Mouse (Mus musculus) brain, embryonic 18.5 days (tissue): ENCODE measurements around the gene Eef1akmt1.
A peak's percentile ranks its signal among the peaks of the same experiment; 100 is the strongest.

Source experiments
- DNase-seq: peaks from one replicate; pipeline ENCODE4 v3.0.0-alpha.2; 2012; ENCODE audit warnings: low read depth, low spot score

Eef1akmt1 gene

DNA sequence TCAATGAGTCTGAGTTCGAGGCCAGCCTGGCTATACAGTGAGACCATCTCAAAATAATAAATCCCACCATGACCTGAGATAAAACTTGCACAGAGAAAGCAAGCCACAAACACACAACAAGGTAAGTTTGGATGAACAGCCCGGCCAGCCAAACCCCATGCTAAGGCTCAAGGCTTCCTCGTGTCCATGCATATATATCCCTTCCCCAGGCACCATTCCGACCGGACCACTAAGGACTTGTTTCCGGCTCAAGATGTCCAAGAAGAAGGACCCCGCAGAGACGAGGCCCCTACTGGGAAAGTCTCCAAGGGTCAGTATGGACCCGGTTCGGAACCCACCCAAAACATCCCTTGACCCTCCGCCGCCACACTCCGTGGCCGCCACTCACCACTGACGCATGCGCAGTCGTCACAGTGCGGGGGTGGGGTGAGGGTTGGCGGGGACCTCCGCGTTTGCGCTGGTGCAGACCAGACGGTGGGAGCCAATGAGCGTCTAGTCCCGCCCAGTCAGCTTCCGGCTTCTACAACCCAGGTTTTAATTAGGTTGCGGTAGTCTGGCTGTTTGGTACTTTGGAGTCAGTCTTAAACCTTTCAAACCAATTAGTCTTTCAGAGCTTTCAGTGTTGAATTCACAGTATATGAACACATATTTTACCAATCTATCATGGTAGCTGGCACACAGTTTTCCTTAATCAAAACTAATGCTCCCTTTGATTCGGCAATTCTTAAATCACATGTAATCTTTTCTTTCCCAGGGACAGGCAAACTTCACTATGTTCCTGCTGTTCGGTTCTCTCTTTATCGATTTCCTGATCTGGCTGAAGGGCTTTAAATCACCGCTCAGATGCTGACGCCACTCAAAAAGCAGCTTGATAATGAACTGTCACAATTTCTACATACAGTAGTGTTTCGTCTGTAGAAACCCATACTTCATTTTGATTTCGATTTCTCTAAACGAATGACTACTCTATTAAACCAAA is at the start of gene Eef1akmt1:
Gene Eef1akmt1 (minus strand): TSS at position 458 of the 979 bp plus-strand sequence.
- peak; percentile 87 for DNase-seq

DNA sequence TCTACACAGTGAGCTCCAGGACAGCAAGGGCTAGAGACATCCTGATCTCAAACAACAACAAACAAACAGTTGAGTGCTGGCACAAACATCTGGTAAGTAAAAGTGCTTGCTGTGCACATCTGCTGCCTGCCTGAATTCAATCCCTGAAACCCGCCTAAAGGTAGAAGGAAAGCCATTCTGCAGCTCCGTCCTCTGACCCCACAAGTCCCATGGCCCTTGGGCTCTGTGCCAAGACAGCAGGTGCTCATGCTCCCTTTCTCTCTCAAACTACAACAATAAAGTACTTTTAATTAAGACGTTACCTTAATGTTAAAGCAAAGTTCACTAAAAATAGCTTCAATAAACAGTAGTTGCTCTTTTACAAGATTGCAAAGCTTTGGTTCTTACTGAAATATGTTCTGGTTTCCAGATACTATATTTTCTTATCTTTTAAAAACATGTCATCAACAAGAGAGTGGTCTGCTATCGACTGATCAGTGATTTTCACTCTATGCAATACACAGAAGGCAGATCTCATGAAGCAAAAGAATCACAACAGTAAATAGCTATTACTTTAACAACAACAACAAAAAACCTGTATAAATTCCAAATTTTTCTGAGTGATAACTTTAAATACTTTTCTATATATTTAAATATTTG is 49.3 kb upstream of the Eef1akmt1 start:
- DNase-seq: no peak

DNA sequence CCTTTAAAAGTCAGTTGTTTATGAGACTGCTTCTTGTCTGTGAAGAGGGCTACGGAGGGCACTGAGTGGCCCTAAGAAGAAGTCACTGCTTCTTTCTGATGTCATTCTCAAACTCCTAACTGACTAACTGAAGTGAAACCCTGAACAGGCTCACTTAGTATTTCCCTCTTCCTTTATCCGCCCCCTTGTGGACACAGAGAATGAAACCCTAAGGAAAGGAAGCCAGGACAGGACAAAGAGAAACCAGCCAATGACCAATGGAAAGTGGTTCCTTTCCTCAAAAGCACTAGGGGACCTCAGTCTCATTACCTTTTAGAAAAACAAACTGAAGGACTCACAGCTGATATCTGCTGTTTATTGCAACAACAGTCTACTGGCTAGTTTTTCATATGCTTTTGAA is 48.1 kb upstream of the Eef1akmt1 start:
- no peak for DNase-seq

DNA sequence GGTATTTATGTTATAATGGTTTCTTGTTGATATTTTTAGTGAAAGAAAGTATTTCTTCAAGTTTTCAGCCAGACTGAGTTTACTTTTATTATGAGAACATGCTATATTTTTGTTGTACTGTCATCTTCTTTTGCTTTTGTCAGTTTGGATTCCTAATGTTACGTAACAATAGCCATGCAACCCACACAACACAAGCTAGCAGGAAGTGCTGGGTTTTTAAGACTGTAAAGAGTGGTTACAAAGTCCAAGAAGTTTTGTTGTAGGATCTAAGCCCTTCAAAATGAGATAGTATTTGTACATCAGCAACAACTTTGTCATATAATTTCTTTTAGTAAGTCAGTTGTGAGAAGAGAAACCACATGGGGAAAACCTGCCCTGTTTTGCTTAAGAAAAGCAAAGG is 46.3 kb upstream of the Eef1akmt1 start:
- DNase-seq: no peak

DNA sequence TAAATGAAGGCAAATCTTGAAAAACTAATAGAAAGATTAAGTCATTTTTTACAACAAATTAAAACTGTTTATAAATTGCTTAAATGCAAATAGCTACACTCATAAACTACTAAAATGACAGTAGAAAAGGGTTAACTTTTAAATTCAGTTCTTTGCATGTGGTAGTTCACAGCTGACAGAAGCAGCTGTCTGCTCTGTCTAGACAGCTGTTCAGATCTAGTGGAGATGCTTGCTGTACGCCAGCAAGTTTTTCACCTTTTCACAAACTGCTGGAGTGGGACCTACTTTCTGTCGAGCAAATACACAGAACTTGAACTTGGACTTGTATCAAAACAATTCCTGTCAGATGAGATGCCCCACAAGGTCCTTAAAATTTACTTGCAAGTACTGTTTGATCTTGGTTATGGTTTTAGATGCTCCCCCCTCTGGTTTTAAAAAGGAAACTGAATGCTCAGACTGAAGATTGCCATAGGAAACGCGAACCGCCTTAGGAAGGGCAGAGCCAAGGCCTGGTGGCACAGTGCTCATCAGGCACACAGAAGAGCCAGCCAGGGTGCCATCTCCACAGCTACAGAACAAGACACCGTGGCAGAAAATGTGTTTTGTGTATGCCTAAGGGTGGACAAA is 45.0 kb upstream of the Eef1akmt1 start:
- no peak for DNase-seq

DNA sequence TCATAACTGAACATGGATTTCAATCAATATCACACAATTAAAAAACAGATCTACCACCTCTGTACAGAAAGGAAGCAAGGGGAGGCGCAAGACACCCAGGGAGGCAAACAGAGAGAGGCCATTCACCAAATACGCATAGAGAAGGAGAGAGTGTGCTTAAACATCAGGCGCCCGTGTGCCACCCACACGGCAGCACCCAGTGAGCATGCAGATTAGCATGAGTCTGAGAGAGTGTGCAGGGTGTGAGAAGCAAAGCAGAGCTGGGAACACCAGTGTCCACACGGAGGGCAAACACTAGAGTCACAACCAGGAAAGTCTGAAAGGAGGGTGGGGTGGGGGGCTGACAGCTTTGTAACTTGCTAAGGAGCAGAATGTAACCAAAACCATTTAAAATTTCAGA is 44.4 kb upstream of the Eef1akmt1 start:
- no peak for DNase-seq

DNA sequence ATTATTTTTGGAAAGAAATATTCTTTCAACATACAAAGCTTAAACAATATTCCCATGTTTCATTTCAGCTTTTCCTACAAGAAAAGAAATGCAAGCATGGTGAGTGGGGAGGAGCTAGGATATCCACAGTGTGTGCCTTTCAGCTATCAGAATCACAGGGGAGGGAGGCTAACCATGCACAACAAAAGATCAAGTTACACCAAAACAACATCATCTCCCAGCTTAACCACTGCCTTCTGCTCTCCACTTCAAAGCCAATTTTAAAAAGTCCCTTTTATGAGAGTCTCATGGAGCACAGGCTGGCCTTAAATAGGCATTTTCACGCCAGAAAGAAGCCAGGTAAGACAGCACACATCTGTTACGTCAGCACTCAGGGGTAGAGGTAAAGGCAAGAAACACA is 39.6 kb upstream of the Eef1akmt1 start:
- DNase-seq: no peak

DNA sequence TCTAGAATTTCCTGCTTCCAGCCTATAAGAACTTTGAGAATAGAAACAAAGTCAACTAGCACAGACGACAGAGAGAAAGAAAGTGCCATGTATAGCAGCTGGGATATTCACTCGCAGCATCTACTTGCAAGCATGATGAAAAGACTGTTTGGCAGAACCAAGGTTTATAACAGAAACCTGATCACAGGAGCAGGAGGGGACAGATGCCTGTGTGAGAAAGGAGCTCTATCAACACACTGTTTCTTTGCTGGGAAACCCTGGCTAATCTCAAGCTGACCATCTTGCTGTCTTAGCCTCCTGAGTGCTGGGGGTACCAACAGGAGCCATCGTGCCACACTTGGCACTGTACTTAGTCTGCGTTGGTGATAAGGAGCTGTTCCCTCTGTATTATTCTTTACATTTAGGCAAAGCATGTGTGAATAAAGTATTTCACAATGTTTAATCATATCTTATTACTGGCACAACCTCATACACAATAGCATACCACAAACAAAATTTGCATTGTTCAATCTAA is 38.5 kb upstream of the Eef1akmt1 start:
- no peak for DNase-seq

DNA sequence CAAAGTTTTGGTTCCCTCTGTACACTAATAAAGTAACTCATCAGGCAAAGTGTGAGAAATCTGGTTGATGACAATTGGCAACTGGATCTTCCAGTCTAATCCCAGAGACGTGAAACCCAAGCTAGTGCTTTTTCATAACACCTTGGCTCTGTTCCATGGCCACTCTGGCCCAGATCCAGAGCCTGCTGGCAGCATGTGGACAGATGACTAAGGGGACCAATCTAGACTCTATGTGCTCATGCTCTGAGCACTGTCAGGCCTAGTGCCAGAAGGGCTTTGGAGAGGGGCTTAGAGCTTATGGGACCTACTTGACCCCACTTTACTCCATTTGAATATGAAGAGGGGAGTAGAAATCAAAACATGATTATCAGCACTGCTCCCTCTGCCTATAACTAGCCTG is 36.1 kb upstream of the Eef1akmt1 start:
- peak; percentile 40 for DNase-seq

DNA sequence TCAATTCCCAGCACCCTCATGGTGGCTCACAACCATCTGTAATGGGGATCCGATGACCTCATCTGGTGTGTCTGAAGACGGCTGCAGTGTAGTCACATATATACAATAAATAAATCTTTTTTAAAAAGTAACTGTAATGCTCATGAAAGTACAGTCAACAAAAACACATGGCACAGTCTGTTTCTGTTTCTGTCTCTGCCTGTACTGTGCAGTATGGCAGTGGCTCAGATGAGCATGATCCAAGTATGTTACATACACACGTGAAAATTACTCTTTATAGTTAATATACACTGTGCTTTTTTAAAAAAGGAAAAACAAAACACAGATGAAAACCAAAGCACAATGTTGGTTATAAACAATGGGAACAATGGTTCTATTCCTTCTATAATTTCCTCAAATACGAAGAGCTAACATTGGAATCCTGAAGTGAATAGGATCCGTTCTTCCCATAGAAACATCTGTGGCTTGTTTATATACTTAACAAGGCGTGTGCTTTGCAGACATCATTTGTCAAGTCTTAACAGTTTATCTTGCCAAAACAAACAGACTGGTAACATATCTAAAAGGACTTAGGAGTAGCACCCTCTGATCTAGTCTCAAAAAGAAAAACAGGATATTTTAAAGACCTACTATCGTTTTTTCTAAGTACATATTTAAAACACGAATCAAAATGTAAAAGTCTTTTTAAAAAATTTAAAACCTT is 35.4 kb upstream of the Eef1akmt1 start:
- no peak for DNase-seq

DNA sequence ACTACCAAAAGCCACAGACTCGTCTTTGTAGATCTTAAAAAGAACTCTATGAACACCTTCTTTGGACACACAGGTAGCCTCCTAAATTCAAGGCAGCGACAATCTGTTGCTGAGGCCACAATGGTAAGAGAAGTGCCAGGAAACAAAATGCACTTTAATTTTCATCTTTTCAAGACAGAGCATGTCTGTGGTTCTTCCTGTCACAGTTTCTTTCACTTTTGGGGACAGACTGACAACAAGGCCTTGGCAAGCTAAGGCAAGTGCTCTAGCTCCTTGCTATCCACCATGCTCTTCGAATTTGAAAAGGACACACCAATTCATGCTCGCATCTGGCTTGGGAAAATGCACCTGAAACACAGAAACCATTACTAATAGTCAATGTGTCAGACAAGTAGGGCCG is 21.9 kb upstream of the Eef1akmt1 start:
- no peak for DNase-seq

DNA sequence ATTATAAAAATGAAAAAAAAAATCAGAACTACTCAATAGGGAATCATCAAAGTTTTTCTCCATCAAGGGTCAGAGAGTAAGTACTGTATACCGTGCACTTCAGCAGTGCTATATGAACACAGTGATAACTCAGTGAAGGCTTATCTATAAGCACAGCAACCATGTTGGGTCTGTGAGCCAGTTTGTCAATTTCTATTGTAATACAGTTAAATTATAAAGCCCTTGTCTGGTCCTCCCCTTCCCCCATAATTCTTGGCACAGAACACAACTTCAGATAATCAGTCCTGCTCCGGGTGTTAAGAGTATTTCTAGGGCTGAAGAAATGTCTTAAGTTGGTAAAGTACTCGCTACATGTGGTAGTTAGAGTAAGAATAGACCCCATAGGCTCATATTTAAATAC is 20.4 kb upstream of the Eef1akmt1 start:
- no peak for DNase-seq

DNA sequence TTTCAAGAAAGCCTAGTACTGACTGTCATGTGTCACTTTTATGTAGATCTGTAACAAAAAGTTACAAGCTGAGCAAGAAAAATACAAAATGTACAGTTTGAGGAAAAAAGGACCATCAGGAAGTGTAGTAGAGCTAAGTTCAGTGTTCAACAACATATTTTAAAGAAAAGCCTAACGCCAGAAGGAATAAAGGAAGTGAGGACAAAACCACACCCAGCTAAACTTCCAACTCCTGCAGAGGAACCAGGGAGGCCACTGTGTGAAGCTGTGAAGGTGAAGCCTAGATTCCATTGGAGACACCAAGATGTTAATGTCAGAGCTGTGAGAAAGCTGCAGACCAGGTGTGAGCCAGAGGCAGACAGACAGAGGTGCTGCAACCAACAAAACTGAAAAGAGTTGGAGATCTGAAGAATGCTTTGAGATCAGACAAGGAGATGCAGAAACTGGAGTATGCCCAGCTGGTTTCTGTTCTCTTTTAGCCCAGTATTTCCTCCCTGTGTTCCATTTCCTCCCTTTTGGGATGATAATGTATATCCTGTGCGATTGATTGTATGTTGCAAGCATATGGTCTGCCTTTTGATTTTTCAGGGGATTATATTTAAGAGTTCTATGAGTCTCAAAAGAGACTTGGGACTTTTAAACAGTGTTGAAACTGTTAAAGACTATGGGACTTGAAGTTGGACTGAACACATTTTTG is 5.1 kb upstream of the Eef1akmt1 start:
- no peak for DNase-seq

DNA sequence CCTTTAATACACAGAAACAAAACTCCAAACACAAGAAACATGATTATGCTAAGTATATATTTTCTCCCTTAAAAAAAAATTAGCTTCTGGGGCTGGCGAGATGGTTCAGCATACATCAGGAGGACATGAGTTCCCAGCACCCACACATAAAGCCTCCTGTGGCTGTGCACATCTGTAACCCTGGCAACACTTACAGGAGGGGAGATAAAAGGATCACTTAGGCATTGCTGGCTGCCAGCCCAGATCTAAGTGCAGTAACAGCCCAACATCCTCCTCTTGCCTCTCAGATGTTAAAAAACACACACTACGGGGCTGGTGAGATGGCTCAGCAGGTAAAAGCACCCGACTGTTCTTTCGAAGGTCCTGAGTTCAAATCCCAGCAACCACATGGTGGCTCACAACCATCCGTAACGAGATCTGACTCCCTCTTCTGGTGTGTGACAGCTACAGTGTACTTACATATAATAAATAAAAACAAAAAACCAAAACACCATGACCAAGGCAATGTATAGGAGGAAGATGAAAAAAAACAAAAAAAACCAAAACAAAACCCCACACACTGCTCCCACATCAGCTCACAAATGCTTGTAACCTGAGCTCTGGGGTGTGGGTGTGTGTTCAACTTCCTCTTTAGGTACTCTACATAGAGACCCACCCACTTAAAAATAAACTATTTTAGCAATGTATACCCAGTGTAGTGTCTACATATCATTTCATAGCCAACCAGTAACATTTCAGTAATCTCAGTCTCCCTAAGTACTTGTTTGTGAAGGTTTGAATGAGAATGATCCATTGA is 3.6 kb upstream of the Eef1akmt1 start:
- no peak for DNase-seq

DNA sequence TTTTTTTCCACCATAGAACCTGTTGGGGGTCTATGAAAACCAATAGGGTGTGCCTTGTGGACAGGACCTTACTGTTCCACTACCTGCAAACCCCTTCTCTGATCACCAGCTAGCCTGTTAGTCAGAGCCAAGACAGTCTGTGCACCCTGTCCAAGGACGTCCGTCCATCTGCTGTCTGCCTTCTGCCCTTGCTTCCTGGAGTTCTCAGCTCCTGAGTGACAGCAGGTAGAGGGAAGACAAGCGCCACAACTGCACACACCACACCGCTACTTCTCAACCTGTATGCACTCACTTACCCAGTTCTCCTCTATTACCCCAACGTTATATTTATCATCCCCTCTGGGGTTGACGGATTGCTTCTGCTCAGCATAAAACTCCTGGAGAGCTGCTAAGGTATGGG is 5.8 kb downstream of the Eef1akmt1 start:
- DNase-seq: no peak

DNA sequence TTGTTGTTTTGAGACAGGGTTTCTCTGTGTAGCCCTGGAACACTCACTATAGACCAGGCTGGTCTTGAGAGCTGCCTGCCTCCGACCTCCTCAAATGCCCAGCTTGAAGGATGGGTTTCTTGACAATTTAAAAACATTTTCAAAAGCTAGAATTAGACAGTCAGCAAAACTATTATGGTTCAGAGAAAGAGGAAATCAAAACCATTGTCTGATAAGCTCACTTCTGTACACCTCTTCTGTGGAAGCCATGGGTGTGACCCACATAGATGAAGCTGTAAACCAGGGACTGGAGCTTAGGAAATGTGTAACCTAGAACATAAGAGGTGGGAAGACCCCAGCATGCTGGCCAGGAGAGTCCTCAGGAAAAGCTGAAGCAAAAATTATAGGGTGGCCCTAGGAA is 14.5 kb downstream of the Eef1akmt1 start:
- no peak for DNase-seq

DNA sequence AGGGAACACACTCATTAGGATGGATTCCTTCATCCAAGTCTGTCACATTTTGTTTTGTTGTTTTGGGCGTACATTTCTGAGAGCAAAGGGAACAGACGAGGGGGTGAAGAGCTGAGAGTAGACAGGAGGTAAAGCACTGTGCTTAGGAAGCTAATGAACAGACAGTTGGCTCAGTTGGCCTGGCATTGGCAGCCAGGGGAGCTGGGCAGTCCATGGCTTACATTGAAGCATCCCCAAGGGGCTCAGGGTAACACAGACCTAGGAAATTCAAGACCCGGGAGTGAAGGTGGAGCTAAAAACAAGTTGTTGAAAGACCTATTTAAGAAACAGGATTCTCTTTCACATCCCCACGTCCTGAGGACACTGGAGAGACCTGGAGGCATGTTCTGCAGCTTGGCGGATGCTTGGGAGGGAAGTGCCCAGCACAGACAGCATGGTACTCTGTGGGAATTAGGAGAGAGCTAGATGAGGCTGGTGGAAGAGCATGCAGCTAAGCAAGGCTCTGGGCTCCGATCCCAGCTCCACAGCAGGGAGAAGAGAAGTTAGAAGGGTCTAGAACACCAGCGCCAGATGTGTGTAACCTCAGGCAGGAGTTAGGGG is 15.8 kb downstream of the Eef1akmt1 start:
- no peak for DNase-seq

DNA sequence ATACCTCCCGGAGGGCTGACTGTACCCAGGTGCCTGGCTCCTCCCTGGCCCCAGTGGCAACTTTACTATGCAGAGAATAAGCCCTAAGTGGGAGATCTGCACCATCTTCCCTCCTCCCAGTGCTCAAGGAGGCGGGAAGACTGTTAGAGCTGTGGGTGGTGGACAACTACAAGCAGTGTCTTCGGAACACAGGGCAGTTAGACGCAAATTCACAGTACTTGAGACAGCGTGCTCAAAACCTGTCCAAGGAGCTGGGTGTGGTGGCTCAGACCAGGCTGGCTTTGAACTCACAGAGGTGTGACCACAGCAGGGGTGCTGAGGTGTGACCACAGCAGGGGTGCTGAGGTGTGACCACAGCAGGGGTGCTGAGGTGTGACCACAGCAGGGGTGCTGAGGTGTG is 17.0 kb downstream of the Eef1akmt1 start:
- no peak for DNase-seq

DNA sequence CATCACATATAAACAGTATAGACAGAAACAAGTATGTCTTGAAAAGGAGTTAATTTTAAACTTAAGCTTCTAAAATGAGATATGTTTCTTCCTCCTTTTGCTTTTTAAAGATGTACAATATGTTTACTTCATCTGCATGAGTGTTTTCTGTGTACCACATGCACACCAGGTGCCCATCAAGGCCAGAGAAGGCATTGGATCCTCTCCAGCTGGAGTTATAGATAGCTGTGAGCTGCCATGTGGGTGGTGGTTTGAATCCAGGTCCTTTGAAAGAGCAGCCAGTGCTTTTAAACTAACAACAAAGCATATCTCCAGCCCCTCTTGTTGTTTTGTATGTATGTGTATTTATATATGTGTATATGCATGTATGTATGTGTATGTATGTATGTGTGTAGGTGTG is 18.5 kb downstream of the Eef1akmt1 start:
- no peak for DNase-seq

DNA sequence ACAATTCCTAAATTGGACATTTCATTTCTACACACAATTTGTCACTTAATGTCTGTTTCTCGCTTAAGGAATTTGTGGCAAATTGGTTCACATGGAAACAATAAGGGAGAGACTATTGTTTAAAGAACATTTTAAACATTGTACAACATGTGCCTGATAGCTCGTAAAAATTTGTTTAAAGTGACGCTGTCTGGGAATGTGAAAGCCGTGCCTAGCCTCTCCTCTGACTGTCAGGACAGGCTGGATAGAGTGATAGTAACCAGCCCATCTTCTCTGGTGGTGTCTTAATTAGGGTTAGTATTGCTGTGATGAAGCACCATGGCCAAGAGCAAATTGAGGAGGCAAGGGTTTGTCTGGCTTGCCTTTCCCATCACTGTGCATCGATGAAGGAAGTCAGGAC is 24.4 kb downstream of the Eef1akmt1 start:
- no peak for DNase-seq
